Mouse (Mus musculus) lung, postnatal 36 days (tissue): ENCODE results near the gene Inava.
A peak's percentile ranks its signal among the peaks of the same experiment; 100 is the strongest.

Experiments used
- DNase-seq: peaks from one replicate; pipeline ENCODE4 v3.0.0; 2022; ENCODE audit warnings: mixed read lengths

Gene Inava

GRCm38 (mm10) chr1:136230201-136230600, 3.9 kb downstream of the Inava start:
- peak; percentile 63 for DNase-seq

- no peak for DNase-seq
Measured at GRCm38 (mm10) chr1:136229040-136229373, 5.1 kb downstream of the Inava start.

- no peak for DNase-seq
Measured at GRCm38 (mm10) chr1:136228328-136229039, 5.6 kb downstream of the Inava start.

GRCm38 (mm10) chr1:136227870-136228269, 6.2 kb downstream of the Inava start:
- no peak for DNase-seq

- DNase-seq: no peak
Measured at GRCm38 (mm10) chr1:136226626-136227025, 7.4 kb downstream of the Inava start.

- DNase-seq: no peak
Measured at GRCm38 (mm10) chr1:136225846-136226245, 8.2 kb downstream of the Inava start.

GRCm38 (mm10) chr1:136223758-136224342, 10.2 kb downstream of the Inava start:
- DNase-seq: no peak

GRCm38 (mm10) chr1:136222386-136222785, 11.7 kb downstream of the Inava start:
- no peak for DNase-seq

- DNase-seq: peak; percentile 58
Measured at GRCm38 (mm10) chr1:136220037-136220871, 13.8 kb downstream of the Inava start.

- no peak for DNase-seq
Measured at GRCm38 (mm10) chr1:136214304-136214703, 19.8 kb downstream of the Inava start.

- peak; percentile 19 for DNase-seq
Measured at GRCm38 (mm10) chr1:136212803-136213202, 21.3 kb downstream of the Inava start, which contains the start of gene Mroh3. Gene Mroh3, minus strand, starts transcription at chr1:136212828.

- DNase-seq: no peak
Measured at GRCm38 (mm10) chr1:136190033-136190432, 44.0 kb downstream of the Inava start.

GRCm38 (mm10) chr1:136179511-136180001, 54.5 kb downstream of the Inava start:
- DNase-seq: peak; percentile 13

GRCm38 (mm10) chr1:136178741-136179140, 55.3 kb downstream of the Inava start:
- DNase-seq: peak; percentile 87

- peak; percentile 70 for DNase-seq
Measured at GRCm38 (mm10) chr1:136177085-136177484, 57.0 kb downstream of the Inava start.

GRCm38 (mm10) chr1:136175183-136175582, 58.9 kb downstream of the Inava start:
- DNase-seq: peak; percentile 71

GRCm38 (mm10) chr1:136174101-136174606, 59.9 kb downstream of the Inava start:
- peak; percentile 52 for DNase-seq

- DNase-seq: no peak
Measured at GRCm38 (mm10) chr1:136172696-136173095, 61.4 kb downstream of the Inava start.

GRCm38 (mm10) chr1:136170109-136170508, 64.0 kb downstream of the Inava start:
- DNase-seq: peak; percentile 87

GRCm38 (mm10) chr1:136167657-136168056, 66.4 kb downstream of the Inava start:
- DNase-seq: no peak

GRCm38 (mm10) chr1:136165436-136165835, 68.6 kb downstream of the Inava start:
- no peak for DNase-seq
